Mouse (Mus musculus) liver, adult 2 months (tissue): ENCODE data around the gene Scn4a. TPM values are rescaled to one million over a fixed set of nuclear protein-coding genes. Genes with fewer than 3 reads are reported as not detected.
A peak's percentile ranks its signal among the peaks of the same experiment; 100 is the strongest.

Experiments used
- DNase-seq: peaks from one replicate; pipeline ENCODE4 v3.0.0-alpha.2; 2011; ENCODE audit warnings: low read depth, low spot score; ENCODE audit errors: extremely low read depth
- H3K27ac ChIP-seq: fragments of 200-500 bp; replicated peaks from 2 replicates; pipeline ENCODE4 v1.5.1; 2012; ENCODE audit warnings: low read depth, mild to moderate bottlenecking, control low read depth, inconsistent platforms, low read length; ENCODE audit not compliant: insufficient read depth
- H3K27me3 ChIP-seq: fragments of 200-500 bp; 2 replicates; pipeline ENCODE4 v1.6.1; 2012; ENCODE audit warnings: mild to moderate bottlenecking, moderate library complexity, low read length, inconsistent platforms; ENCODE audit not compliant: control insufficient read depth, insufficient read depth
- H3K36me3 ChIP-seq: fragments of 200-500 bp; 2 replicates; pipeline ENCODE4 v1.6.1; 2012; ENCODE audit warnings: low read length, inconsistent platforms; ENCODE audit not compliant: control insufficient read depth, insufficient read depth
- H3K4me1 ChIP-seq: fragments of 200-500 bp; 2 replicates; pipeline ENCODE4 v1.6.1; 2011; ENCODE audit warnings: low read length; ENCODE audit not compliant: control insufficient read depth, insufficient read depth
- H3K4me3 ChIP-seq: fragments of 200-500 bp; 2 replicates; pipeline ENCODE4 v1.5.1; 2011; ENCODE audit warnings: low read depth, mild to moderate bottlenecking, control low read depth, low read length, moderate library complexity; ENCODE audit not compliant: insufficient read depth
- H3K79me2 ChIP-seq: fragments of 200-500 bp; 2 replicates; pipeline ENCODE4 v1.6.1; 2012; ENCODE audit warnings: inconsistent platforms, mild to moderate bottlenecking, low read length, moderate library complexity; ENCODE audit not compliant: control insufficient read depth, insufficient read depth
- H3K9ac ChIP-seq: fragments of 200-500 bp; 2 replicates; pipeline ENCODE4 v1.6.1; 2012; ENCODE audit warnings: low read depth, mild to moderate bottlenecking, control low read depth, inconsistent platforms, low read length
- CTCF ChIP-seq: fragments of 200-500 bp; IDR thresholded peaks from 2 replicates; pipeline ENCODE4 v1.5.1; 2011; ENCODE audit warnings: low read depth, low read length, control low read depth
- POLR2A ChIP-seq: fragments of 200-500 bp; IDR thresholded peaks from 2 replicates; pipeline ENCODE4 v1.6.1; 2011; ENCODE audit warnings: low read length, control low read depth; ENCODE audit not compliant: insufficient read depth; ENCODE audit errors: extremely low read depth
- WGBS: fragments of 180-500 bp; shearing (Covaris S2); methylation state at CpG from one replicate; pipeline ENCODE4 v1.1.7; 2018; 5-methylcytosine and 5-hydroxymethylcytosine counted together
- polyA plus RNA-seq: library from polyadenylated mRNA; depleted of rRNA; stranded (reverse); fragments of >200 nt; gene quantifications from 2 replicates; pipeline ENCODE4 v1.2.3, GENCODE M21; 2012
- total RNA-seq: library from RNA; depleted of rRNA; stranded (reverse); fragments of >200 nt; gene quantifications from 2 replicates; pipeline ENCODE4 v1.2.3, GENCODE M21; 2014

Gene Scn4a
- total and polyA plus RNA-seq, 2 experiments: 0.02 to 0.09 TPM

- H3K27ac ChIP-seq: no peak overlapping the region; the same call in 1 of the 2 replicates
- 64% methylated on average over 21 of the region's 21 CpGs for WGBS
Observed at GRCm38 (mm10) chr11:106318406-106319366, 34.4 kb downstream of the Scn4a start.

GRCm38 (mm10) chr11:106317801-106318200 is 35.3 kb downstream of the Scn4a start:
- DNase-seq: no peak
- no peaks in the 10 kb centered on the region for H3K36me3 ChIP-seq
- H3K4me1 ChIP-seq: no peaks in the 10 kb centered on the region
- no peaks in the 10 kb centered on the region for H3K27me3 ChIP-seq
- TF ChIP-seq CTCF: no peak
- no peak for TF ChIP-seq POLR2A
- H3K27ac ChIP-seq: no peak overlapping the region
- 83% methylated on average over 7 of the region's 7 CpGs for WGBS
- H3K79me2 ChIP-seq: no peaks in the 10 kb centered on the region
- H3K4me3 ChIP-seq: no peak overlapping the region
- H3K9ac ChIP-seq: no peak overlapping the region

More at GRCm38 (mm10) chr11:106318406-106319366, 34.4 kb downstream of the Scn4a start:
- peak; percentile 25 for DNase-seq
- TF ChIP-seq POLR2A (no peak), CTCF (no peak)
- Histone ChIP-seq H3K27me3 (no peaks in the 10 kb centered on the region), H3K4me1 (no peaks in the 10 kb centered on the region), H3K9ac (no peak overlapping the region), H3K36me3 (no peaks in the 10 kb centered on the region), H3K79me2 (no peaks in the 10 kb centered on the region), H3K4me3 (no peak overlapping the region)

- Histone ChIP-seq H3K27me3 (no peaks in the 10 kb centered on the region), H3K79me2 (no peaks in the 10 kb centered on the region), H3K4me1 (no peaks in the 10 kb centered on the region), H3K27ac (no peak overlapping the region), H3K9ac (no peak overlapping the region), H3K4me3 (no peak overlapping the region), H3K36me3 (no peaks in the 10 kb centered on the region)
- no peak for TF ChIP-seq CTCF
- no peak for TF ChIP-seq POLR2A
- no peak for DNase-seq
- 92% methylated on average over 1 of the region's 1 CpGs for WGBS
Observed at GRCm38 (mm10) chr11:106316416-106316815, 36.7 kb downstream of the Scn4a start.

GRCm38 (mm10) chr11:106314333-106314812 is 38.7 kb downstream of the Scn4a start, which contains the start of gene Cd79b:
TSS of gene Cd79b (minus strand) at chr11:106314762.
- Histone ChIP-seq H3K27ac (no peak within 1 kb of the TSS), H3K4me3 (no peak within 1 kb of the TSS), H3K36me3 (no peaks in the 10 kb centered on the region), H3K27me3 (no peaks in the 10 kb centered on the region), H3K9ac (no peak within 1 kb of the TSS), H3K79me2 (no peaks in the 10 kb centered on the region), H3K4me1 (no peaks in the 10 kb centered on the region)
- WGBS: 89% methylated on average over 9 of the region's 9 CpGs
- no peak for TF ChIP-seq POLR2A
- no peak for TF ChIP-seq CTCF
- no peak for DNase-seq

GRCm38 (mm10) chr11:106313533-106313932 is 39.6 kb downstream of the Scn4a start:
- TF ChIP-seq CTCF: no peak
- TF ChIP-seq POLR2A: no peak
- Histone ChIP-seq H3K27ac (no peak overlapping the region), H3K4me1 (no peaks in the 10 kb centered on the region), H3K36me3 (no peaks in the 10 kb centered on the region), H3K4me3 (no peak overlapping the region), H3K9ac (no peak overlapping the region), H3K27me3 (no peaks in the 10 kb centered on the region), H3K79me2 (no peaks in the 10 kb centered on the region)
- no peak for DNase-seq
- WGBS: 90% methylated on average over 5 of the region's 5 CpGs

- WGBS: 74% methylated on average over 5 of the region's 5 CpGs
Observed at GRCm38 (mm10) chr11:106310123-106310522, 43.0 kb downstream of the Scn4a start.

More at GRCm38 (mm10) chr11:106310123-106310522, 43.0 kb downstream of the Scn4a start:
- no peaks in the 10 kb centered on the region for H3K36me3 ChIP-seq
- no peaks in the 10 kb centered on the region for H3K4me1 ChIP-seq
- no peak overlapping the region for H3K27ac ChIP-seq
- H3K9ac ChIP-seq: no peak overlapping the region
- H3K27me3 ChIP-seq: no peaks in the 10 kb centered on the region
- DNase-seq: no peak
- TF ChIP-seq CTCF (no peak), POLR2A (no peak)
- no peak overlapping the region for H3K4me3 ChIP-seq
- H3K79me2 ChIP-seq: no peaks in the 10 kb centered on the region
